Mouse (Mus musculus) neural tube, embryonic 13.5 days (tissue): ENCODE data around the gene Clec2g. TPM values are rescaled to one million over a fixed set of nuclear protein-coding genes. Genes with fewer than 3 reads are reported as not detected.
"Not testable (repeated sequence)": the region's sequence is repeated elsewhere in the genome, so short reads cannot be mapped to it uniquely, and the experiment has no call there.

ENCODE experiments used
- ATAC-seq: fragments of 200-750 bp; cut with Nextera tagmentation; 2 replicates; pipeline ENCODE4 v1.8.0; 2017; ENCODE audit warnings: low read depth, mild to moderate bottlenecking, moderate TSS enrichment, moderate library complexity
- H3K27ac ChIP-seq: fragments of 300-500 bp; sonication (generic); replicated peaks from 2 replicates; pipeline ENCODE4 v1.5.1; 2015; ENCODE audit warnings: moderate library complexity, mild to moderate bottlenecking, inconsistent platforms
- H3K27me3 ChIP-seq: fragments of 300-500 bp; sonication (generic); 2 replicates; pipeline ENCODE4 v1.6.1; 2015; ENCODE audit warnings: mild to moderate bottlenecking, inconsistent platforms
- H3K36me3 ChIP-seq: fragments of 300-500 bp; sonication (generic); 2 replicates; pipeline ENCODE4 v1.6.1; 2015; ENCODE audit warnings: mild to moderate bottlenecking, inconsistent platforms
- H3K4me1 ChIP-seq: fragments of 300-500 bp; sonication (generic); replicated peaks from 2 replicates; pipeline ENCODE4 v1.6.1; 2015; ENCODE audit warnings: inconsistent platforms
- H3K4me2 ChIP-seq: fragments of 300-500 bp; sonication (generic); 2 replicates; pipeline ENCODE4 v1.6.1; 2015; ENCODE audit warnings: inconsistent platforms, mild to moderate bottlenecking, moderate library complexity
- H3K4me3 ChIP-seq: fragments of 300-500 bp; sonication (generic); 2 replicates; pipeline ENCODE4 v1.5.1; 2015; ENCODE audit warnings: mild to moderate bottlenecking, inconsistent platforms
- H3K9ac ChIP-seq: fragments of 300-500 bp; sonication (generic); 2 replicates; pipeline ENCODE4 v1.6.1; 2015; ENCODE audit warnings: moderate library complexity, mild to moderate bottlenecking, inconsistent platforms
- H3K9me3 ChIP-seq: fragments of 300-500 bp; sonication (generic); 2 replicates; pipeline ENCODE4 v1.6.1; 2016; ENCODE audit warnings: inconsistent platforms
- WGBS: fragments of 180-500 bp; shearing (Covaris S2); methylation state at CpG from one replicate; pipeline ENCODE4 v1.1.7; 2015; 5-methylcytosine and 5-hydroxymethylcytosine counted together
- polyA plus RNA-seq: library from polyadenylated mRNA; unstranded; fragments of >200 nt; fragmentation: Nextera tagmentation; extraction: Ambion mirVana; gene quantifications from 2 replicates; pipeline ENCODE4 v1.2.1, GENCODE M21; 2015

The Clec2g gene
- not detected in 2 replicates for polyA plus RNA-seq

DNA sequence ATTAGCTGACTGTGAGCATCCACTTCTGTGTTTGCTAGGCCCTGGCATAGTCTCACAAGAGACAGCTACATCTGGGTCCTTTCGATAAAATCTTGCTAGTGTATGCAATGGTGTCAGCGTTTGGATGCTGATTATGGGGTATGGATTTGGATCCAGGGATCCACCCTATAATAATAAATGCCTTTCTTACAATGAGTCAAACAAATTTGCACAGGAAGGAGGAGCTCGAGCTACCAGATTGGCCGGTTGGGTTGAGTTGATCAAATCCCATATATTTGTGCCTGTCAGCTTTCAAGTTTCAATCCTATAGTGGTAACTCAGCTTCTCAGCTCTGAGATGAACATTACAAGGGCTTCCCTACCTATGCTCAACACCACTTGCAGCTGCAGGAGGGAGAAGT, at the start of gene Clec2g:
TSS of gene Clec2g (plus strand) at position 301 of the 400 bp plus-strand sequence.
- ATAC-seq, H3K9ac ChIP-seq, H3K4me3 ChIP-seq, H3K36me3 ChIP-seq, H3K9me3 ChIP-seq, H3K27ac ChIP-seq, H3K4me2 ChIP-seq, H3K27me3 ChIP-seq, H3K4me1 ChIP-seq: not testable (repeated sequence)
- WGBS = 95% methylated on average over 4 of the region's 4 CpGs

DNA sequence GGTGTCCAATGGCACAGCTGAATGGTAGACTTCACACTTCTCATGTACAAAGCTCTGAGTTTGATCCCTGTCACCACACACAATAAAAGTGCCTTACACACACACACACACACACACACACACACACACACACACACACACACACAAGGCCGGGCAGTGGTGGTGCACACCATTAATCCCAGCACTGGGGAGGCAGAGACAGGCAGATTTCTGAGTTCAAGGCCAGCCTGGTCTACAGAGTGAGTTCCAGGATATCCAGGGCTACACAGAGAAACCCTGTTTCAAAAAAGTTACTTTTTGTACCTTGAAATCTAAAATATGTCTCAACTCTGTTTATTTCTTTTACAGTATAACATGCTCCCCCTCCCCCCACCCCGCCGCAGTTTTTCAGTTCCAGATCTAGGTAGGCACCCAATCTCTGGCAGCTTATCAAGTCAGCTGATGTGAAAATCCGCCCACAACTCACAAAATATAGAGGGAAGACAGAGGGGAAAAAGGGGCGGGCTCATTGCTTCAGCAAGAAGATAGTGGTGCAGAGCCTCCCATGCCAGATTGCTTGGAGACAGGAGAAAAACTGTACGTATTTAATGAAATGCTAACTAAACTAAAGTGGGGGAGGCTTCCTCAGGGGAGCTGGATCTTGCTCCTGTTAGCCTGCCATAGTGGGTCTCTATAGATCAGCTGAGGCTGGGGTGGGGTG, 46.9 kb upstream of the Clec2g start, which contains the start of gene Clec2i:
TSS of gene Clec2i (plus strand) at position 498 of the 700 bp plus-strand sequence.
- ATAC-seq, H3K4me3 ChIP-seq, H3K36me3 ChIP-seq, H3K4me2 ChIP-seq, H3K9ac ChIP-seq, H3K9me3 ChIP-seq, H3K27ac ChIP-seq, H3K27me3 ChIP-seq, H3K4me1 ChIP-seq: not testable (repeated sequence)
- 89% methylated on average over 6 of the region's 6 CpGs for WGBS

DNA sequence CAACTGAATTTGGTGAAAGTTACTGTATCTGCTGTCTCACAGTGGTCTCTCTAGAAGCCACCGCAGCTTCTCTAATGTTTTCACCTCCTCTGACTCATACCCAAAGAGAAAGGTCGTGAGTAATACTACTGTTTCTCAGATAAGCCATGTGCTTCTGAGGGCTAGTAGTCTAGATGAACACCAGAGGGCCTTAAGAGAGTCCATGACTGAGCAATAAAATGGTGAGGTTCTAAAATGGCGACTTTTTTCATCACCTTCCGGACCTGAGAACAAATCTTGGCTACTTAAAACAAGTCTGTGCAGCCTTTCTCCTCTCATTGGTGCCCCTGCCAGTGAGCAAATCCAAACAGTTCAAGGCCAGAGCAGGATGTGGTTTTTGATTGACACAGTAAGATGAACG, 45.3 kb upstream of the Clec2g start:
- no peaks in the 10 kb centered on the region for H3K27me3 ChIP-seq
- 86% methylated on average over 5 of the region's 5 CpGs for WGBS
- ATAC-seq = no peak
- no peak overlapping the region for H3K27ac ChIP-seq
- no peak overlapping the region for H3K4me2 ChIP-seq
- H3K4me1 ChIP-seq = no peaks in the 10 kb centered on the region
- H3K9ac ChIP-seq = no peak overlapping the region
- H3K36me3 ChIP-seq = no peaks in the 10 kb centered on the region
- no peaks in the 10 kb centered on the region for H3K9me3 ChIP-seq
- no peak overlapping the region for H3K4me3 ChIP-seq

DNA sequence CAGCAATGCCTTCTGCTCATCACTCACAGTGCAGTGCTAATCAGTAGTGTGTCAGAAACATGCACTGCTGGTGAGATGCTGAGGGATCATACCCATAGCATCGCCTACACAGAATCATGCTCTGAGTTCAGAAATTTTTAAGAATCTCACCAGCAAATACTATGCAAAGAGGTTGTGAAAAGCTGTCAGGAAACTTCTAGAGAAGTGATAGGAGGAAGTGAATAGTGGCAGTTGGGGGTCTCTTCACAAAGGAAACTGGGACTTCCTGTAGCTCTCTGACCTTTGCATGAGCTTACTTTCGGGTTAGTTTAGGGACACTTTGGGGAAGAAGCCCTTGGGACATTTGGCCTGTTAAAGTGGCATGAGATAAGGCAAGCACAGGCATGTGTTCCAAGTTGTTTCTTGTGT, 43.2 kb upstream of the Clec2g start, which contains the start of gene BC035044:
TSS of gene BC035044 (minus strand) at position 179 of the 408 bp plus-strand sequence.
- H3K9me3 ChIP-seq = no peaks in the 10 kb centered on the region
- no peaks in the 10 kb centered on the region for H3K4me1 ChIP-seq

DNA sequence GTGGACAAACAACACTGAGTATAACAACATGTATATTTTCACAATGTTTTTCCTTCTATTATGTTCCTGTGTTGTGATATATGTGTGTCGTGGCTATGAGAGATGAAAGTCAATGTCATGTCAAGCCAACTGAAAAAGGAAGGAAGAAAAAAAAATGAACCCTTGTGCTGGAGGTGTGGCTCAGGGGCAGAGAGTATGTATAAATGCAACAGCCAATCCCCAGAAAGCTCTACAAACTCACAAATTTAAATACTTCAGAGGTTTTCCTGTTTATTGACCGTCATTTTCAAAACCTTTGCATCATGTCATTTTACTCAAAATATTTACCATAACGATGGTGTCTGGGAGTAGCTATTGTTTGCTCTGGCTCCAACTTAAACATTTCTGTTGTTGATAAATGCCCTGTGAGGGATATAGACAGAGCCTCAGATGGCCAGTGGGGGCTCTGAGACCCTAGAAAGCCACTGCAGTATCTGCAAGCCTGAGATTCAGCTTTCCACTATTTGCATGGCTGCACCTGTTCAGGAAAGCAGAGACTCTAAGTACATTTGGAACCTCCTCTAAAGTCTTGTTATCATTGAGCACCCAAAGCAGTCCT, 38.7 kb upstream of the Clec2g start:
- 85% methylated on average over 3 of the region's 3 CpGs for WGBS
- ATAC-seq = no peak
- Histone ChIP-seq H3K4me2 (no peak overlapping the region), H3K36me3 (no peaks in the 10 kb centered on the region), H3K9ac (no peak overlapping the region), H3K4me1 (no peaks in the 10 kb centered on the region), H3K27me3 (no peaks in the 10 kb centered on the region), H3K4me3 (no peak overlapping the region), H3K9me3 (no peaks in the 10 kb centered on the region), H3K27ac (no peak overlapping the region)

More for the DNA sequence above, 43.2 kb upstream of the Clec2g start, which contains the start of gene BC035044:
- H3K27ac ChIP-seq = no peak within 1 kb of the TSS
- H3K4me3 ChIP-seq = no peak within 1 kb of the TSS
- H3K9ac ChIP-seq = no peak within 1 kb of the TSS
- H3K36me3 ChIP-seq = no peaks in the 10 kb centered on the region
- H3K27me3 ChIP-seq = no peaks in the 10 kb centered on the region
- ATAC-seq = no peak
- WGBS = 78% methylated on average over 2 of the region's 2 CpGs
- H3K4me2 ChIP-seq = no peak within 1 kb of the TSS

DNA sequence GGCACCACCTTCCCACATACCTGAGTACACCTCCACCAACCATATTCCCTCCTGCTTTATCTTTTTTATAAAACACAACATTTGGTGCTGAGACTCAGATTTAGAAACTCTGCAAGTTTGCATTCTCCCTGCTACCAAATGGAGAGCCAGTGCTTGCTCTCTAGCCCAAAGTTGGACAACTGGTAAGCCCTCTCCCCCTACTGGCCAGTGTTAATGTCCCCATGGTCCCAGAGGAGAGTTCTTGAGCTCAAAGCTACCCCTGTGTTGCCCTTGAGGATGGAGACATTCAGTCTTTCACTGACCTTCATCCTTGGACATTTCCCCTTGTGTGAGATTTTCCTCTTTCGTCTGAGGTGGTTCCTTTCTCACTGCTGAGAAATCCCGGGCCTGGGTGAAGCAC, 34.1 kb upstream of the Clec2g start:
- WGBS = 88% methylated on average over 2 of the region's 2 CpGs
- Histone ChIP-seq H3K9me3 (no peaks in the 10 kb centered on the region), H3K27me3 (no peaks in the 10 kb centered on the region), H3K4me1 (no peaks in the 10 kb centered on the region), H3K4me2 (no peak overlapping the region), H3K9ac (no peak overlapping the region), H3K27ac (no peak overlapping the region), H3K4me3 (no peak overlapping the region), H3K36me3 (no peaks in the 10 kb centered on the region)
- no peak for ATAC-seq

DNA sequence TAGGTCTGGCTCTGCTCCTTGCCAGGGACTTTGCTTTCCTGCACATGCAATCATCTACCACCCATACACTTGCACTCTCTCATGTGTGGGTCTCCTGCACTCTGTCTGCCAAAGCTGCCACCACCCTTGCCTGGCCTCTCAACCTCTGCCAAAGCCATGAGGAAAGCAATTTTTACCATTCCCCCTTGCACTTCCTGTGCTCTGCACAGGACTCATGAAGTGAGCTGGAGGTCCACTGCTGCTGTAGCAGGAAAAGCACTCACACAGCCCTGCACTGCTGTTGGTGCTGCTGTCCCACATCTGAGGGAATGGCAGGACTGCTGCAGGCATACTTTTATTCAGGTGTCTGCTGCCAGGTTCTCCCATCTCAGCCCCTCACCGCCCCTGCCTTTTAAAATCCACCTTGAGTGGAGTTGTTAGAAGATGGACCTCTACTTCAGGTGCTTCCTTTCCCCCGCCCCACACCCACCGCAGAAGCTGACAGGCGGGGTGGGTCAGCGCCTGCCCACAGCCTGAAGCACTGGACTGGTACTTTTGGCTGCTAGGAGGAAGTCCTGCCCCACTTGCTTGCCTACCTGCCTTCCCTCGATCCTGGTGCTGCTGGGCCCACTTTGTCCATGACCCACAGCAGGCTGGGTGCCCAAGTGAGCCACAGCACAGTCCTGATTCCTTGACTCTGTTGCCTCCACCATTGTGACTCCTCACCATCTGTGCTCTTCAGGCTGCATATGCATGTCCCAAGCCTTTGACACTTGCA, 33.2 kb upstream of the Clec2g start:
- not testable (repeated sequence) for ATAC-seq, H3K4me2 ChIP-seq, H3K9ac ChIP-seq, H3K36me3 ChIP-seq, H3K27me3 ChIP-seq, H3K4me1 ChIP-seq, H3K9me3 ChIP-seq, H3K27ac ChIP-seq, H3K4me3 ChIP-seq
- WGBS = 91% methylated on average over 6 of the region's 6 CpGs

DNA sequence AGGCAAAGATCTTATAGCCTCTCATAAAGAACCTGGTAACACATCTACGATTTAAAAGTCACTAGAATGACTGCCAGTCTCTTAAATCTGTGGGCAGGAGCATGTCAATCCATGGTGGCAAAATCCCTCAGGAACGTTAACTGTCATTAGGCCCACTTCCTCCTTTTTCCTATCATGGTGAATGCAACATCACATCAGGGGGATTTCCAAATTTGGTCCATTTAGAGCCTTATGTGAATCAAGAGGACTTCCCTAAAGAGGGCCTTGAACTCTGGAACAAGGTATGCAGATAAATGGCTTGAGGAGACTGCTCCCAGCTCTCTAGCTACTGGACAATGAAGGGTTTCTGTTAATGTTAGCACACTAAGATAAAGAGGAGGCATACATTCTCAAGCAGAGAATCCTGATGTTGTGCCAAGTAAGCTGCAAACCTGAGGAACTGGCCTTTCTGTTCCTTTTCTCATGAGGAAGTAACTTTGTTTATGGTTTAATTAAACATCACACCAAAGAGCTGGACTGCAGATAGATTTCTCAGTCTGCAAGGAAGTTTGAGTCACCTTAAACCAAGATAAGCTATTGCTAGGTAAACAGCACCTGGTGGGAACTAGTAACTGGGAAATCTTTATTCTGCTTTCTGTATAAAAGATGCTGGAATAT, 20.5 kb upstream of the Clec2g start:
- no peaks in the 10 kb centered on the region for H3K27me3 ChIP-seq
- H3K9me3 ChIP-seq = no peaks in the 10 kb centered on the region
- no peak overlapping the region for H3K9ac ChIP-seq
- H3K4me3 ChIP-seq = no peak overlapping the region
- WGBS = 96% methylated on average over 2 of the region's 2 CpGs
- H3K36me3 ChIP-seq = no peaks in the 10 kb centered on the region
- no peak overlapping the region for H3K27ac ChIP-seq
- ATAC-seq = no peak
- no peak overlapping the region for H3K4me2 ChIP-seq
- H3K4me1 ChIP-seq = no peaks in the 10 kb centered on the region

DNA sequence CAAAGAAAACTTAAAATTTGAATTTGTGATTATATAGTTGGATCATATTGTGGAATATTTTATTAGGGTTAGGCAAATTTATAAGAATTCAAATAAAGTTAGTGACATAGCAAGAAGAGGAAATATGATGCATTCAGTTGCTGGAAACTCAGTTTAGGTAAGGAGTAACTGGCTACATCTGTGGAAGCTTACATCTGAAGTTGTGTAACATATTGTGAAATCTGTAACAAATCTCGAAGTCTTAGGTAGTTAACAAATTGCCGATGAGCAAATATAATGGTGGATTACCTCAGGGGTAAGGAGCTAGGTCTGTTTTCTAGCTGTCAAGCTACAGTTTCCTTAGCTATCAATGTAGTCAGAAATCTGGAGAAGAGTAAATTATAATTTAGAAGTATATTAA, 16.9 kb upstream of the Clec2g start:
- WGBS = 92% methylated on average over 2 of the region's 2 CpGs
- H3K4me2 ChIP-seq = no peak overlapping the region
- H3K36me3 ChIP-seq = no peaks in the 10 kb centered on the region
- H3K27me3 ChIP-seq = no peaks in the 10 kb centered on the region
- no peaks in the 10 kb centered on the region for H3K9me3 ChIP-seq
- ATAC-seq = no peak
- no peak overlapping the region for H3K27ac ChIP-seq
- H3K4me3 ChIP-seq = no peak overlapping the region
- no peak overlapping the region for H3K9ac ChIP-seq
- H3K4me1 ChIP-seq = no peaks in the 10 kb centered on the region

DNA sequence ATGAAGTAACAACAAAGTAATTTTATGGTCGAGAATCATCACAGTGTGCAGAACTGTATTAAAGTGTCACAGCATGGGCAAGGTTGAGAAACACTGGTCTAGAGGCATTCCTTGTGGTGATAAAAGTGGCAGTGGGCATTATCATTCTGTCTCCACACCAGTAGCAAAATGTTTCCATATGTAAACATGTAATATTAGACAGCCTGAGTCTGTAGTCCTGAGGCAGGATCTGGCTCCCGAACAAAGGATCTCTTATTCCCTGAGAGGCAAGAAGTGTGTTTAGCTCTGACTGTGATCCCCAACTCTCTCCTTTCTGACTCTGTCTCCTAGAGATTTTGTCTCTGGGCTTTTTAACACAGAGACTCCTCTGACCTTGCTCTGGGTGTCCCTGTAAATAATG, 1.1 kb upstream of the Clec2g start:
- WGBS = 79% methylated on average over 2 of the region's 2 CpGs
- H3K27me3 ChIP-seq = no peaks in the 10 kb centered on the region
- no peak overlapping the region for H3K9ac ChIP-seq
- H3K4me3 ChIP-seq = no peak overlapping the region
- no peaks in the 10 kb centered on the region for H3K36me3 ChIP-seq
- H3K9me3 ChIP-seq = no peaks in the 10 kb centered on the region
- no peak overlapping the region for H3K4me2 ChIP-seq
- no peaks in the 10 kb centered on the region for H3K4me1 ChIP-seq
- no peak overlapping the region for H3K27ac ChIP-seq
- ATAC-seq = no peak

DNA sequence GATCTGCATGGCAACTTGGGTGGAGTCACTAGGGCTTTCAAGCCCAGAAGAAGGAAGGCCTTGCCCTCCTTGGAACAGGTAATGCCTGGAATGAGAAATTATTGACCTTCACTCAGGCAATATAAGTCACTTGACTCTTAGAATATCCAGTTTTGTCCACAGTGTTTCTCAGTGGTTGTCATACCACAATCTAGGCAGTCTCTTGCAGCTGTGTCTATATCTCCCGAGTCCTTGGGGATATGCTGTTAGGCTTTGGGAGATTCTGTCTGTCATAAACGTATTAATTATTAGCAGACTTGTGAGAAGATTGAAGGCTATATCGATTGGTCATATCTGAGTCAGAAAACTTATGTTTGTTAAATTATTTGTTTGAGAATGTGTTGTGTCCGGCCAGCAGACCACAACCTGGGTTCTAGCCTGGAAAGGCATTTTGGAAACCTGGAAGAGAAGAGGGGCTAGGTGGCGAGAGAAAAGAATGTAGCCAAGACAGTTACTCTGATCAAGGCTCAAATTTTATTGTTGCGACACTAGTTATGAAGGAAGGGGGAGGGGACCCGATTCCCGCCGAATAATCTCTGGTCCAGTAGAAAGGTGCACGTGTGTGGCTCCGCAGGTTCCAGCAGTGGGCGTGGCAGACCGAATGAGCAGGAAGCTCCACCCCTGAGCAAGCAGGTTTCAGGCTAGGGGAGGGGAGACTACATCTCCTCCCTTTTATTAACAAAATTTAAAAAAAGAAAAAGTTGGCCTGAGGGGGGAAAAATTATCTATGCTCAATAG, 1.9 kb downstream of the Clec2g start:
- not testable (repeated sequence) for H3K36me3 ChIP-seq, H3K27ac ChIP-seq, H3K27me3 ChIP-seq, H3K4me3 ChIP-seq, H3K9ac ChIP-seq, H3K4me1 ChIP-seq, H3K4me2 ChIP-seq, ATAC-seq, H3K9me3 ChIP-seq
- WGBS = 87% methylated on average over 4 of the region's 13 CpGs
